Mouse (Mus musculus): Measurements from ENCODE around the gene Hoxd13. TPM values are rescaled to one million over a fixed set of nuclear protein-coding genes. Genes with fewer than 3 reads are reported as not detected.

Gene Hoxd13
- polyA plus RNA-seq, 1 experiment from 2014 or later: 0.95 TPM

DNA sequence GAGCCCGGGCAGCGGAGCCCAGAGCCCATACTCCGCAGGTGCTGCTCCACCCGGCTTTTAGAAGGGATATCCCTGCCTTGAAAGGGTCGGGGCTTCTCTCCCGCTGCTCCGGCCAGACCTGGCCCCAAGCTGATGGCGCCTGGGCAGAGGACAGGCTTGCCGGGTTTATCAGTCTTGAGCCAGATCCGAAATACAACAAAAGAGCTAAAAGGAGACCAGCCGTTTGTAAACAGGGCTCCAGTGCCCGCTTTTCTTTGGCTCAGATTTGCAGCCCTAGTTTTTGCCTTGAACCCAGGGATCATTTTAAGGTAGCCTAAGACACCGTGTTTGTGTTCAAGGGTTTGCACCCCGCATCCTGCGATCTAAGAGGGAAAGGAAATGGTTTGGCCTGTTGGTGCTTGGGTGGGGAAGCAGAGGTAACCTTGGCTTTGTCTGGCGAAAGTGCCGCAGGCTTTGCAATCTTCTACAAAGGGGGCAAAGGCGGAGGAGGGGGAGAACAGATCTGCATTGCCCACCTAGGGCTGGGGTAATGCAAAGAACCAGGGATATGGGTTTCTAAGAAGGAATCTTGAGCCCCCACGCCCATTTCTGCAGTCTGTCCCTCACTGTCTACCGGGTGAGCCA, 24.8 kb downstream of the Hoxd13 start:
- Histone ChIP-seq H3K27me3 (peaks cover 16% of the 10 kb centered on the region; the same call in 1 of the 2 replicates), H3K9ac (peak overlapping the region; percentile 74), H3K36me3 (no peaks in the 10 kb centered on the region), H3K4me1 (peaks cover 54% of the 10 kb centered on the region), H3K9me3 (replicated peaks) (no peaks in the 10 kb centered on the region), H3K4me3 (replicated peaks) (peak overlapping the region; percentile 70), H3K4me2 (peak overlapping the region; percentile 80), H3K27ac (peak overlapping the region; percentile 95)
- ATAC-seq (replicated peaks; ENCODE audit: low FRiP score): no peak
- 4% methylated on average over 20 of the region's 20 CpGs for WGBS

DNA sequence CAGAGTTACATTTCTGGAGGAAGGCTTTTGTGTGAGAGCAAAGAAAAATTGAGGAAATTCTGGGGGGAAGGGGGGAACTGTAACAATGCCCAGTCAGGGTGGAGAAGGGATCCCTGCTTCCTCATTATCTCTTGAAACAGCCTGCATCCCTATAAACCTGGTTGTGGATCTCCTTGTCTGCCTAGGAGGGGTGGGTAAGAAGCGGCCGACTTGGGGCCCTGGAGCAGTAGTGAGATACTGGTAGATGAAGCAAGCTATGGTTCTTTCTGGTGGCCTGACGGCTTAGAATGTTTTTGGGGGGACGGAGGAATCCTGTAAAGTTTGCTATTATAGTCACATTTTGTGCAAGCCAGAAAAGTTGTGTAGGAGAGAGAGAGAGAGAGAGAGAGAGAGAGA, 25.3 kb downstream of the Hoxd13 start:
- Histone ChIP-seq H3K9ac (peak overlapping the region; percentile 74), H3K27me3 (peaks cover 14% of the 10 kb centered on the region; the same call in 1 of the 2 replicates), H3K4me1 (peaks cover 56% of the 10 kb centered on the region), H3K27ac (peak overlapping the region; percentile 95), H3K4me3 (replicated peaks) (peak overlapping the region; percentile 70), H3K9me3 (replicated peaks) (no peaks in the 10 kb centered on the region), H3K36me3 (no peaks in the 10 kb centered on the region), H3K4me2 (peak overlapping the region; percentile 80)
- ATAC-seq (replicated peaks; ENCODE audit: low FRiP score): no peak
- 16% methylated on average over 4 of the region's 4 CpGs for WGBS

DNA sequence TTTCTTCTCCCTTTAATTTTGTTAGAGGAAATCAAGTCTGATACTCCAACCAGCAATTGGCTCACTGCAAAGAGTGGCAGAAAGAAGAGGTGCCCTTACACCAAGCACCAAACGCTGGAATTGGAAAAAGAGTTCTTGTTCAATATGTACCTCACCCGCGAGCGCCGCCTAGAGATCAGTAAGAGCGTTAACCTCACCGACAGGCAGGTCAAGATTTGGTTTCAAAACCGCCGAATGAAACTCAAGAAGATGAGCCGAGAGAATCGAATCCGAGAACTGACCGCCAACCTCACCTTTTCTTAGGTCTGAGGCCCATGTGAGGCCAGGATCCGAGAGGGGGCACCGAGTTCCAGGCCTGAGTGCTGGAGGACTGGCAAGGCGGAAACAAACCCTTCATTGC, 26.0 kb downstream of the Hoxd13 start:
- peak overlapping the region; percentile 70 for H3K4me3 ChIP-seq (replicated peaks)
- no peaks in the 10 kb centered on the region for H3K9me3 ChIP-seq (replicated peaks)
- ATAC-seq (replicated peaks; ENCODE audit: low FRiP score): no peak
- peak overlapping the region; percentile 74 for H3K9ac ChIP-seq
- peaks cover 14% of the 10 kb centered on the region; the same call in 1 of the 2 replicates for H3K27me3 ChIP-seq
- WGBS: 8% methylated on average over 16 of the region's 16 CpGs
- H3K4me1 ChIP-seq: peaks cover 58% of the 10 kb centered on the region
- no peaks in the 10 kb centered on the region for H3K36me3 ChIP-seq
- peak overlapping the region; percentile 95 for H3K27ac ChIP-seq
- peak overlapping the region; percentile 80 for H3K4me2 ChIP-seq

DNA sequence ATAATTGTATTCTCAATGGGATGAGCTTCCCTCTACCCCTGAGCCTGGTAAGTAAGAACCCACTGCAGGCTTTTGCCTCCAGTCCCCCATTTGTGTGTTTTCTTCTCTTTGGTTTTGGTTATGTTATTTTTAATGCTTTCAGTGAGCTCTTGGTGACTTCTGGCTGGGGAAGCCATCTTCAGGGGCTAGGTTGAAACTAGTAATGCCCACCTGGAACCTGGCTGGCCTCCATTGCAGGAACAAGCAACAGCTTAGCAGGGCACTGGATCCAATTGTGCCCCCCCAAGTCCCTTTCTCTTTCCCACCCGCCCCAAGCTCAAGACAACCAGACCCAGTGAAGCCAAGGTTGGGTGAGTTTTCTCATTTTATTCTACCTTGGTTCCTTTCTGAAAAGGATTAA, 27.3 kb downstream of the Hoxd13 start:
- Histone ChIP-seq H3K36me3 (no peaks in the 10 kb centered on the region), H3K4me2 (peak overlapping the region; percentile 80), H3K27me3 (peaks cover 17% of the 10 kb centered on the region; the same call in 1 of the 2 replicates), H3K9me3 (replicated peaks) (no peaks in the 10 kb centered on the region), H3K4me1 (peaks cover 70% of the 10 kb centered on the region), H3K4me3 (replicated peaks) (peak overlapping the region; percentile 70), H3K9ac (peak overlapping the region; percentile 31; the same call in 1 of the 2 replicates), H3K27ac (peak overlapping the region; percentile 96)
- ATAC-seq (replicated peaks; ENCODE audit: low FRiP score): no peak
- 31% methylated on average over 1 of the region's 1 CpGs for WGBS

DNA sequence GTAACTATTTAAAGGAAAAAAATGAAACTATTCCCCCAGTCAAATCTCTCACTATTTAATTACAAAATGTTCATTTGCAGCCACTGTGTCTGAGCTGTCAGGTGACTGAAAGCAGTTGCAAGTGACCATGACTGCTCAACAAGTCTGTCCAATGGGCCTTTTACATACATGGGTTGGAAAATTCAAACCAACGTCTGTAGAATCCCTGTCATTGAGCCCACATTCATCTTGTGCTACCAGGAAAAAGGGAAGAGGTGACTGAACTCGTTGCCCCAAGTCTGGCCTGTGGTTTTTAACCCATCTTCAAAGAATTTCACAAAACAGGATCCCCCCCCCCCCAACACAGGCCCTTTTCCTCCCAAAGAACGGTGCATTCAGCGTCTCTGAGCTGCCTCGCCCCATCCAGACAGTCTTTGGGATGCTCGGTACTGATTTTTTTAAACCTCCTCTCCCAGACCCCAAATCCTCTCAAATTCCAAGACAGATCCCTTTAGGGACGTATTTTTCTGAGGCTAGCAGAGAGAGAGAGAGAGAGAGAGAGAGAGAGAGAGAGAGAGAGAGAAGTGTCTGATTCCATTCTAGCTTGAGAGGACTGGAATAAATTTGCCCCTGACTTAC, 27.8 kb downstream of the Hoxd13 start:
- H3K9ac ChIP-seq: peak overlapping the region; percentile 48
- no peaks in the 10 kb centered on the region for H3K9me3 ChIP-seq (replicated peaks)
- peaks cover 20% of the 10 kb centered on the region; the same call in 1 of the 2 replicates for H3K27me3 ChIP-seq
- H3K4me2 ChIP-seq: peak overlapping the region; percentile 80
- H3K27ac ChIP-seq: peak overlapping the region; percentile 96
- ATAC-seq (replicated peaks; ENCODE audit: low FRiP score): no peak
- WGBS: 30% methylated on average over 7 of the region's 7 CpGs
- H3K4me1 ChIP-seq: peaks cover 74% of the 10 kb centered on the region
- peak overlapping the region; percentile 70 for H3K4me3 ChIP-seq (replicated peaks)
- no peaks in the 10 kb centered on the region for H3K36me3 ChIP-seq

DNA sequence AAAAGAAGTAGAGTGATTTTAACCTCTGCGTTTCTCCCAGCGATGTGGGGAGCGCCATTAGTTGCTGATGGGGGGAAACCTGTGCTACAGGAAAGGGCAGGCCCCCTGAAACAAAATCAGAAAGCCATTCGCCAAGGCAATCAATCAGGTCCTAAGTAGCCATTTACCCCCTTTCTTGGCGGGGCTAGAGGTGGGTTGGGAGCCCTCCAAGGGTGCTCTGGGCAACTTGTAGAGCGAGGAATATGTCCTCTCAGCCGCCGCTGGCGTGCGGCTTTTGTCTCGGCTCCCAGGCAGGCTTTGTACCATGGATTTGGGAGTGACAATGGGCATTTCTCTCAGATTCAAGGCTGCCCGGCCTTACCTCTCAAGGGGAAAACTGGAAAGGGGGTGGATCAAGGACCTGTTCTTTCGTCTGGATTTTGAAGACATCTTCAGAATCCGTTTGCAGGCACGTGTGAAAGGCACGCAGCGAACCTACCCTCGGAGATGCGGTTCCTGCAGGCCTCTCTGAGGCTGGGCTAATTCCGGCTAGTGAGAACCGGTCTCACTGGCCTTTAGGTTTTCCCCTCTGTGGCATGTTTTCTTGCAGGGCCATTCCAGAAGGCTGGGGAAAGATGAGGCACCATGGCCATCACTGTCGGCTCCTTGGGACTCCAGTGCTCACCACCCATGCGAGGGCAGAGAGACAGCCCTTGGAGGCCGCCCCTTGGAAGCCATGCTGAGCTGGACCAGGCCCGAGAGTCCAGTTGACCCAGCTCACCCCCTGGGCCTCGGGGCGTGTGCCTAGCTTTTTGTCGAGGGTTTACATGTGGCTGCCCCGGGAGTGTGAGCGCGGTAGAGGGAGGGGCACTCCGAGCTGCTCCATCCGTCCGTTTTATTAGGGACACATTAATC, 28.6 kb downstream of the Hoxd13 start:
- peak; percentile 49 for ATAC-seq (replicated peaks; ENCODE audit: low FRiP score)
- Histone ChIP-seq H3K36me3 (no peaks in the 10 kb centered on the region), H3K4me1 (peaks cover 72% of the 10 kb centered on the region), H3K9ac (peak overlapping the region; percentile 48), H3K27ac (peak overlapping the region; percentile 96), H3K4me3 (replicated peaks) (peak overlapping the region; percentile 70), H3K9me3 (replicated peaks) (no peaks in the 10 kb centered on the region), H3K4me2 (peak overlapping the region; percentile 80), H3K27me3 (peaks cover 20% of the 10 kb centered on the region; the same call in 1 of the 2 replicates)
- 11% methylated on average over 34 of the region's 34 CpGs for WGBS

DNA sequence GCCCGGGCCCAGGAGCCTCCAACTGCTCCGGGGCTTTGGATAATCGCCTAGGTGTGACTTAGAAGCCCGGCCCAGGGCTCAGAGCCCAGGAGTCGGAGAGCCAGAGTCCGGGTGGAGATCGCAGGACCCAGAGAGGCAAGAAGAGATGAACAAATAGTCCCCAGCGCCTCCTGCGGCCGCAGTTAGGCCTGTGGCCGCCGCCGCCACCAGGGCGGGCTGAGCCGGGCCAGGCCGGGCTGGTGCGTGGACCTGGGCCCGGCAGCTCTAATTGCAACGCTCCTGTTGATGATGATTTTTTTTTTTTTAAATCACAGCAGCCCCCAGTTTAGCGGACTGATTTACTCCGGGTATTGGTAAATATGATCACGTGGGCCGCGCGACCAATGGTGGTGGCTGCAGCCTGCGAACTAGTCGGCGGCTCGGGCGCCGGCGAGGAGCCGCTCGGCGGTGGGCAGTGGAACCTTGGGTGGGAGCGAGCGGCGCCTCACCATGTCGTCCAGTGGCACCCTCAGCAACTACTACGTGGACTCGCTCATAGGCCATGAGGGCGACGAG, 29.5 kb downstream of the Hoxd13 start, which contains the start of gene Hoxd9:
Gene Hoxd9 (plus strand): TSS at position 161 of the 555 bp plus-strand sequence.
- Histone ChIP-seq H3K4me3 (replicated peaks) (peak within 1 kb of the TSS; percentile 70), H3K27ac (peak within 1 kb of the TSS; percentile 96), H3K27me3 (peaks cover 20% of the 10 kb centered on the region; the same call in 1 of the 2 replicates), H3K9ac (peak within 1 kb of the TSS; percentile 94), H3K4me2 (peak within 1 kb of the TSS; percentile 80), H3K4me1 (peaks cover 67% of the 10 kb centered on the region), H3K9me3 (replicated peaks) (no peaks in the 10 kb centered on the region), H3K36me3 (no peaks in the 10 kb centered on the region)
- ATAC-seq (replicated peaks; ENCODE audit: low FRiP score): peak; percentile 49
- WGBS: under 1% methylated on average over 43 of the region's 43 CpGs

DNA sequence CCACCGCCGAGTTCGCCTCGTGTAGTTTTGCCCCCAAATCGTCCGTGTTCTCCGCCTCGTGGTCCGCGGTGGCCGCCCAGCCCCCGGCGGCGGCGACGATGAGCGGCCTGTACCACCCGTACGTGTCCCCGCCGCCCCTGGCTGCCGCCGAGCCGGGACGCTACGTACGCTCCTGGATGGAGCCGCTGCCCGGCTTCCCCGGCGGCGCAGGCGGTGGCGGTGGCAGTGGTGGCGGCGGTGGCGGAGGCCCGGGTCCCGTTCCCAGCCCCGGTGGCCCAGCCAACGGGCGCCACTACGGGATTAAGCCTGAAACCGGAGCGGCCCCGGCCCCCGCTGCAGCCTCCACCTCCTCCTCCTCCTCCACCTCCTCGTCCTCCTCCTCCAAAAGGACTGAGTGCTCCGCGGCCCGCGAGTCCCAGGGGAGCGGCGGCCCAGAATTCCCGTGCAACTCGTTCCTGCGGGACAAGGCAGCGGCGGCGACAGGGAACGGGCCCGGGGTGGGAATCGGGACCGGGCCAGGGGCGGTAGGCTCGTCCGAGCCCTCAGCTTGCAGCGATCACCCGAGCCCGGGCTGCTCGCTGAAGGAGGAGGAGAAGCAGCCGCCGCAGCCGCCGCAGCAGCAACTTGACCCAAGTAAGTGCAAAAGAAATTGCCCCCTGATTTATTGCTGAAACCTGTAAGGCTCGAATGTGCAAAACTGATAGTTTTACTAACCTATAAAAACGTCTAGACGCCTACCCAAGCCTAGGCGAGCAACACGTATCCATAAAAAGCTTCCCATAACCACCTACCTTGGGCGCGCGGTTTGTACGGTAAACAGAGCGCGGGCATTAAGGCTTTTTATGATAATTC, 30.3 kb downstream of the Hoxd13 start:
- 0 out of 2 replicates have a peak, but pooled peaks cover 14% of the 10 kb centered on the region for H3K27me3 ChIP-seq
- WGBS: under 1% methylated on average over 78 of the region's 86 CpGs
- H3K36me3 ChIP-seq: no peaks in the 10 kb centered on the region
- peak overlapping the region; percentile 70 for H3K4me3 ChIP-seq (replicated peaks)
- peak overlapping the region; percentile 96 for H3K27ac ChIP-seq
- H3K4me1 ChIP-seq: peaks cover 65% of the 10 kb centered on the region
- no peaks in the 10 kb centered on the region for H3K9me3 ChIP-seq (replicated peaks)
- peak overlapping the region; percentile 80 for H3K4me2 ChIP-seq
- peak overlapping the region; percentile 94 for H3K9ac ChIP-seq
- peak; percentile 20 for ATAC-seq (replicated peaks; ENCODE audit: low FRiP score)

DNA sequence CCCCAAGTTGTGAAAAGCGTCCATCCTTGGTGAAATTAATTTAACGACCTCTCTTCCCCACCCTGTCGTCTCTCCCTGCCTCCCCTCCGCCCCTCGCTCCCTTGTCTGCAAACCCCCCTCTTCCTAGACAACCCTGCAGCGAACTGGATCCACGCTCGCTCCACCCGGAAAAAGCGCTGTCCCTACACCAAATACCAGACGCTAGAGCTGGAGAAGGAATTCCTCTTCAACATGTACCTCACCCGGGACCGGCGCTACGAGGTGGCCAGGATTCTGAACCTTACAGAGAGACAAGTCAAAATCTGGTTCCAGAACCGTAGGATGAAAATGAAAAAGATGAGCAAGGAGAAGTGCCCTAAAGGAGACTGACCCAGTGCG, 30.9 kb downstream of the Hoxd13 start:
- ATAC-seq (replicated peaks; ENCODE audit: low FRiP score): peak; percentile 27; the same call in 1 of the 2 replicates
- Histone ChIP-seq H3K36me3 (no peaks in the 10 kb centered on the region), H3K4me2 (peak overlapping the region; percentile 80), H3K4me1 (peaks cover 69% of the 10 kb centered on the region), H3K27ac (peak overlapping the region; percentile 96), H3K27me3 (0 out of 2 replicates have a peak, but pooled peaks cover 13% of the 10 kb centered on the region), H3K9me3 (replicated peaks) (no peaks in the 10 kb centered on the region), H3K4me3 (replicated peaks) (peak overlapping the region; percentile 70), H3K9ac (peak overlapping the region; percentile 94)
- WGBS: 2% methylated on average over 17 of the region's 17 CpGs

DNA sequence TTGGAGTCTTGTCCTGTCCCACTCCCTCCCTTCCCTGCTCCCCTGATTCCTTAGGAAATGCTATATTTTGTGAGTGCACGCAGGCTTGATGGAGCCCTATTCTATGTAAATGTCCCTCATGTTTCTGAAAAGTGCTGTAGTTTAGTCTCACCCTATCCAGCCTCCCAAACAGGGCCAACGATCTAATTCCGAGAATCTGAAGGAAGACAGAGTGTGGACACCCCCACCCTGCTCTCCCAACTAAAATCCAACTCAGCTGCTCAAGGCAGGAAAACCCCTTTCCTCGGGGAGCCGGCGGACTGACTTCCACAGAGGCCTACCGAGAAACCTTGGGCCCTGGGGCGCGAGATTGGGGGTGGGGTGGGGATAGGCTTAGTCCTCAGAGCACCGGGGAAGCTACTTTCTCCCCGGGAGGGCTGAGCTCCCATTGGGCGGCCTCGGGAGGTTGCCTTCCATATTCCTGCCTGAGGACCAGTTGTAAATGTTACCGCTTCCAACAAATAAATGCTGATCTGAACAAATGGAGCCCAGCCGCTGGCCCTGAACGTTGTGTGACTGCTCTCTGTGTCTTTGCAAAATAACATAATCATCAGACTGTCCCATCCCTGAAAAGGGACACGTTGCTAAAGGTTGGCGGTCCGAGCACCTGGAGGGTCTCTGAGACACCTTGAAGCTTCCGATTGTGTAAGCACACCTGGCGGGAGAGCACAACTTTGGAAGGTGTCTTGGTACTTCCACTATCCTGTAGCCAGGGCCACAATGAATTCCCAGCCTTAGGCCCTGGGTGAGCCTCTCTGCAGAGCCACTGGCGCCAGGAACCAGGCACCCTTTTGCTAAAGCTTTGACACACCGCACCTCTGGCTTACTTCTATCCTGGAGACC, 31.8 kb downstream of the Hoxd13 start:
- ATAC-seq (replicated peaks; ENCODE audit: low FRiP score): no peak
- Histone ChIP-seq H3K27ac (peak overlapping the region; percentile 96), H3K27me3 (0 out of 2 replicates have a peak, but pooled peaks cover 13% of the 10 kb centered on the region), H3K9ac (peak overlapping the region; percentile 94), H3K36me3 (no peaks in the 10 kb centered on the region), H3K4me2 (peak overlapping the region; percentile 80), H3K4me3 (replicated peaks) (peak overlapping the region; percentile 70), H3K9me3 (replicated peaks) (no peaks in the 10 kb centered on the region), H3K4me1 (peaks cover 65% of the 10 kb centered on the region)
- WGBS: 14% methylated on average over 23 of the region's 23 CpGs

Data from kidney, embryonic 15.5 days (tissue).